Mouse (Mus musculus): ENCODE results near the gene Trappc6a. TPM values are rescaled to one million over a fixed set of nuclear protein-coding genes. Genes with fewer than 3 reads are reported as not detected.

Gene Trappc6a
- polyA plus RNA-seq, 1 experiment, result 54.4 TPM

DNA sequence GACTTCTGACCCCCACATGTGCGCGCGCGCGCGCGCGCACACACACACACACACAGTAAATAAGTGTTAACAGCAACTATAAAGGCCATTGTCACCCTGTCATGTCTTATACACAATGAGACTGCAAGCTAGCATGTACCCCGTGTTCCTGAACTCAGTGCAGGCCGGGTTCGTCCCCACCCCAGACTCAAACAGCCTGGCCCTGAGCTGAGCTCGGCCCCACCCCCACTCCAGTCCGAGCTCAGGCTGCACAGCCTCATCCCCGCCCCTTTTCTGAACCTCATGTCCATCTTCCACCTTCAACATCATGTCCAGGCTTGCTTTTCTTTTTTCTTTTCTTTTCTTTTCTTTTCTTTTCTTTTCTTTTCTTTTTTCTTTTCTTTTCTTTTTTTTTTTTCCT is 37.9 kb upstream of the Trappc6a start:
- DNase-seq (ENCODE audit: low read depth in 1 of 2, low spot score in 2 of 2), result no peak
- Histone ChIP-seq H3K4me1 (ENCODE audit: control insufficient read depth, insufficient read depth, insufficient read length) (peaks cover 27% of the 10 kb centered on the region), H3K36me3 (ENCODE audit: control insufficient read depth, insufficient read depth, low read length) (no peaks in the 10 kb centered on the region), H3K27me3 (ENCODE audit: control insufficient read depth, insufficient read depth, low read length) (peaks cover 2% of the 10 kb centered on the region), H3K4me3 (ENCODE audit: extremely low read depth, insufficient read depth, insufficient read length) (no peak overlapping the region), H3K27ac (ENCODE audit: insufficient read depth, low read length) (no peak overlapping the region)
- no peak for TF ChIP-seq CTCF (IDR thresholded peaks at IDR 0.05; ENCODE audit: extremely low read depth, insufficient read depth, insufficient read length, insufficient replicate concordance)
- TF ChIP-seq POLR2A (IDR thresholded peaks at IDR 0.05; ENCODE audit: low read depth, low read length), result no peak
- WGBS, result 76% methylated on average over 14 of the region's 14 CpGs

DNA sequence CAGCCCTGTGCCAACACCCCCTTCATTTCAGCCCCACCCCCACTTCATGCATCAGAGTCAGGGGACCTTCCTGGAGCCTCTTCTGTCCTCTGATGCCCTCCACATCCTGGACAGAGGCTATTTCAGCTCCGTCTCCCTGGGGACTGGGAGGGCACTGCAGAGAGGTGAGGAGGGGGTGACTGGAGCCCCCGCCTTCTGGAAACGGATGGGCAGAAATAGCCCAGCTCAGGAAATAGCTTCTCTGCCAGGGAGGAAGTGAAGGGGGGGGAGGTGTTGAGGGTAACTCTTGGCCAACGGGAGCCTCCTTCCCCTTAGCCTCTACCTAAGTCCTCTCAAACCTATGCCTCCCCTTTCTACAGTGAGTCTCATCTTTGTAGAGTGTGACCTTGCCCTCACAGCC is 35.8 kb upstream of the Trappc6a start:
- no peaks in the 10 kb centered on the region for H3K36me3 ChIP-seq (ENCODE audit: control insufficient read depth, insufficient read depth, low read length)
- H3K27me3 ChIP-seq (ENCODE audit: control insufficient read depth, insufficient read depth, low read length), result peaks cover 2% of the 10 kb centered on the region
- H3K27ac ChIP-seq (ENCODE audit: insufficient read depth, low read length), result peak overlapping the region; percentile 18; the same call in 1 of the 2 replicates
- DNase-seq (ENCODE audit: low read depth in 1 of 2, low spot score in 2 of 2), result peak in 1 of 2 experiments; percentile 33
- TF ChIP-seq POLR2A (IDR thresholded peaks at IDR 0.05; ENCODE audit: low read depth, low read length) (no peak), CTCF (IDR thresholded peaks at IDR 0.05; ENCODE audit: extremely low read depth, insufficient read depth, insufficient read length, insufficient replicate concordance) (no peak)
- H3K4me1 ChIP-seq (ENCODE audit: control insufficient read depth, insufficient read depth, insufficient read length), result peaks cover 27% of the 10 kb centered on the region
- 0% methylated on average over 4 of the region's 4 CpGs for WGBS
- peak overlapping the region; percentile 0; the same call in 1 of the 2 replicates for H3K4me3 ChIP-seq (ENCODE audit: extremely low read depth, insufficient read depth, insufficient read length)

DNA sequence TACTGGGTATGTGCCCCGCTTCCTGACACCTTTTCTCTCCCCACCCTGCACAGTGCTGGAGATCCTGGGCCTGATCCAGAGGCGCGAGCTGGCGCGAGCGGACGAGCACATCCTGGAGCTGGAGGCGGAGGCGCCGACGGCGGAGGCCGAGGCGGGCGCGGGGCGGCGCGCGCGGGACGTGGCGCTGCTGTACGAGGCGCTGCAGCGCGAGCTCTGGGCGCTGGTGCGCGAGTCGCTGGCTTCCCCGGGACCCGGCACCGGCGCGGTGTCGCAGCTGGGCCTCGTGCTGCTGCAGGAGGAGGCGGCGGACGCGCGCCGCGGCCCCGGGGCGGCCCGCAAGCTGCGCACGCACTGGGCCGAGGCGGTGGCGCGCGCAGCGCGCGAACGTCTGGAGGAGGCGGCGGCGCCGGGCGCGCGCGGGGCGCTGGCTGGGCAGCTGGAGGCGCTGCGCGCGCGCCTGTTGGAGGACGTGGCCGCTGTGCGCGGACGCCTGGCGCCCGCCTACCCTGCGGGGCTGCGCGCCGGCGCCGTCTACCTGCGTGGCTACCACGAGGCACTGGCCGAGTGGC is 34.2 kb upstream of the Trappc6a start:
- peak overlapping the region; percentile 54 for H3K4me3 ChIP-seq (ENCODE audit: extremely low read depth, insufficient read depth, insufficient read length)
- H3K4me1 ChIP-seq (ENCODE audit: control insufficient read depth, insufficient read depth, insufficient read length), result peaks cover 27% of the 10 kb centered on the region
- peak overlapping the region; percentile 40; the same call in 1 of the 2 replicates for H3K27ac ChIP-seq (ENCODE audit: insufficient read depth, low read length)
- no peak for TF ChIP-seq CTCF (IDR thresholded peaks at IDR 0.05; ENCODE audit: extremely low read depth, insufficient read depth, insufficient read length, insufficient replicate concordance)
- TF ChIP-seq POLR2A (IDR thresholded peaks at IDR 0.05; ENCODE audit: low read depth, low read length), result no peak
- 7% methylated on average over 76 of the region's 89 CpGs for WGBS
- H3K36me3 ChIP-seq (ENCODE audit: control insufficient read depth, insufficient read depth, low read length), result no peaks in the 10 kb centered on the region
- peak in 1 of 2 experiments; percentile 32 for DNase-seq (ENCODE audit: low read depth in 1 of 2, low spot score in 2 of 2)
- peaks cover 2% of the 10 kb centered on the region for H3K27me3 ChIP-seq (ENCODE audit: control insufficient read depth, insufficient read depth, low read length)

DNA sequence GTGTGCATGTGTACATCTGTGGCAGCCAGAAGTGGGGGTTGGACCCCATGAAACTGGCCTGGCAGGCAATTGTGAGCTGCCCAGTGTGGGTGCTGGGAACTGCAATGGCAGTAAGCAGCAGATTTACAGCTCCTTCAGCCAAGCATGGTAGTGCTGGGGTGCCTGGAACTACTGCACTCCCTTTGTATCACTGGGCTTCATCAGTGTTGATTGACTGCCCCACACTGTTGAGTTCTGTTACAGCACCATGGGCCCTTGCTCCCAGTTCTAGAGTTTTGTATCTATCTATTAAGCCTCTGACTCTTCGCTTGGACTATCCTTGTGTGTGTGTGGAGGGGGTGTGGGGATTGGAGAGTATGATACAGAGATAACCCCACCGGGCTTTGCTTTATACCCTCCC is 31.1 kb upstream of the Trappc6a start:
- Histone ChIP-seq H3K27ac (ENCODE audit: insufficient read depth, low read length) (no peak overlapping the region), H3K36me3 (ENCODE audit: control insufficient read depth, insufficient read depth, low read length) (no peaks in the 10 kb centered on the region), H3K4me1 (ENCODE audit: control insufficient read depth, insufficient read depth, insufficient read length) (peaks cover 21% of the 10 kb centered on the region), H3K4me3 (ENCODE audit: extremely low read depth, insufficient read depth, insufficient read length) (no peak overlapping the region), H3K27me3 (ENCODE audit: control insufficient read depth, insufficient read depth, low read length) (peaks cover 2% of the 10 kb centered on the region)
- TF ChIP-seq POLR2A (IDR thresholded peaks at IDR 0.05; ENCODE audit: low read depth, low read length) (no peak), CTCF (IDR thresholded peaks at IDR 0.05; ENCODE audit: extremely low read depth, insufficient read depth, insufficient read length, insufficient replicate concordance) (peak; percentile 2; the same call in 1 of the 2 replicates)
- WGBS, result 69% methylated on average over 2 of the region's 2 CpGs
- no peak for DNase-seq (ENCODE audit: low read depth in 1 of 2, low spot score in 2 of 2)

DNA sequence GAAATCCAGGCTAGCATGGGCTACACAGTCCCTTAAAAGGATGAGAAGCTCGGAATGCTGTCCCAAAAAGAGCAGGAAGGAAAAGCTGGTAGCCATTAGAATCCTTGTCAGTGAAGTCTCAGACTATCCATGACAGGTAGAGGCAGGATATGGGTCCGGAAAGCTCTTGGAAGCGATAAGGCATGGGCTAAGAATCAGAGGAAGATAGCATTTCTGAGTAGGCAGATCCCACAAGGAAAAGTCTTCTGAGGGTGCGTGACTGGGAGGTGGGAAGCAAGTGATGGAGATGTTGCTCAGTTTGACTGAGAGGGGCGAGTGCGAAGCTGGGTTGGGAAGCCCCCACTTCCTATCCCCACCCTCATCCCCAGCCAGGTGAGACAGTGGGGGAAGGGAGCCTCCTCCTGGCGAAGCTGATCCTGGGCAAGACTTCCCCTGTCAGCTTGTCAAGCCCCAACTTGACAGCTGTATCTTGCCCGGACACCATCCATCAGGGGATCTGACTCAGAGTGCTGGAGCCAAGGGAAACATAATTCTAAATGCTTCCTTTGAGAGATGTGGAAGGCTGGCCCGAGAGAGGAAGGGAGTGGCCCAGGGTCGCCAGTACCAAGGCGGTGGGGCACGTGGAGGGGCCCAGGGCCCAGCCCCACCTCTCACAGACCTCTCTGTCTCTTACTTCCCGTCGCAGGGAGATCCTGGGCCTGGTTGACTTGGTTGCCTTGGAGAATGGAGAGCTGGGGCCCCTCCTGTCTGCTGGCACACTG is 30.4 kb upstream of the Trappc6a start:
- Histone ChIP-seq H3K27ac (ENCODE audit: insufficient read depth, low read length) (no peak overlapping the region), H3K36me3 (ENCODE audit: control insufficient read depth, insufficient read depth, low read length) (no peaks in the 10 kb centered on the region), H3K27me3 (ENCODE audit: control insufficient read depth, insufficient read depth, low read length) (peaks cover 2% of the 10 kb centered on the region), H3K4me3 (ENCODE audit: extremely low read depth, insufficient read depth, insufficient read length) (no peak overlapping the region), H3K4me1 (ENCODE audit: control insufficient read depth, insufficient read depth, insufficient read length) (peaks cover 14% of the 10 kb centered on the region)
- 56% methylated on average over 14 of the region's 14 CpGs for WGBS
- no peak for DNase-seq (ENCODE audit: low read depth in 1 of 2, low spot score in 2 of 2)
- TF ChIP-seq POLR2A (IDR thresholded peaks at IDR 0.05; ENCODE audit: low read depth, low read length) (no peak), CTCF (IDR thresholded peaks at IDR 0.05; ENCODE audit: extremely low read depth, insufficient read depth, insufficient read length, insufficient replicate concordance) (no peak)

DNA sequence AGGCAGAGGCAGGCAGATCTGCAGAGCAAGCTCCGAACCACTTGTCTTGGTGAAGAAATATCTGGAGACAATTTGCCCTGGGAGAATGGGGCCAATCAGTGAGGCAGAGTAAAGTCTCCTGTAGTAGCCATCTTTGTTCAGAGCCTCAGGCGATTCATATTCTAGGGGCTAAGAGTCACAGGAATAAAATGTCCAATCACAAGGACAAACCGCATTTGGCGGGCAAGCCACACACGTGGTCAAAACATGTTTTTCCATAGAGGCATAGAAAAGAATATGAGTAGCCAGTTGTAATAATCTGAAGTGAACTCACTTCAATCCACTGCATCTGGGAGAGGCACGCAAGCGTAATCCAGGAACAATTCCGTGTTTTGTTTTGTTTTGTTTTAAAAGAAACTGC is 24.9 kb upstream of the Trappc6a start:
- no peak for DNase-seq (ENCODE audit: low read depth in 1 of 2, low spot score in 2 of 2)
- H3K36me3 ChIP-seq (ENCODE audit: control insufficient read depth, insufficient read depth, low read length), result no peaks in the 10 kb centered on the region
- no peaks in the 10 kb centered on the region for H3K27me3 ChIP-seq (ENCODE audit: control insufficient read depth, insufficient read depth, low read length)
- WGBS, result 92% methylated on average over 8 of the region's 8 CpGs
- H3K4me3 ChIP-seq (ENCODE audit: extremely low read depth, insufficient read depth, insufficient read length), result no peak overlapping the region
- H3K4me1 ChIP-seq (ENCODE audit: control insufficient read depth, insufficient read depth, insufficient read length), result no peaks in the 10 kb centered on the region
- no peak overlapping the region for H3K27ac ChIP-seq (ENCODE audit: insufficient read depth, low read length)
- TF ChIP-seq POLR2A (IDR thresholded peaks at IDR 0.05; ENCODE audit: low read depth, low read length) (no peak), CTCF (IDR thresholded peaks at IDR 0.05; ENCODE audit: extremely low read depth, insufficient read depth, insufficient read length, insufficient replicate concordance) (no peak)

DNA sequence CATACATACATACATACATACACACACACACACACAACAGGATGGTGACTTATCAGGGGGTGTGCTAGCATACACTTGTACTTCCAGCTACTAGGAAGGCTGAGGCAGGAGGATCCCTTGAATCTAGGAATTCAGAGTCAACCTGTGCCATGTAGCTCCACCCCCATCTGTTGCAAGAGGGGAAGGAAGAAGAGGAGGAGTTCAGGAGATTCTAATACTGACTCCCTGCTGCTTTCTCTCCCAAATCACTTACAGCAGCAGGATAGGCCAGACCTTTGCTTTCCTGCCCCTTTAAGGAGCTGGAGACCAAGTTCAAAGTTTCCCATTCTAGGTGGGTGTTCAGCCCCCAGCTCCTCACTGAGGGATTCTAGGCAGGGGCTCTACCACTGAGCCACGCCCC is 22.7 kb upstream of the Trappc6a start:
- no peak for DNase-seq (ENCODE audit: low read depth in 1 of 2, low spot score in 2 of 2)
- WGBS, result 71% methylated on average over 1 of the region's 1 CpGs
- TF ChIP-seq POLR2A (IDR thresholded peaks at IDR 0.05; ENCODE audit: low read depth, low read length) (no peak), CTCF (IDR thresholded peaks at IDR 0.05; ENCODE audit: extremely low read depth, insufficient read depth, insufficient read length, insufficient replicate concordance) (no peak)
- Histone ChIP-seq H3K27ac (ENCODE audit: insufficient read depth, low read length) (no peak overlapping the region), H3K27me3 (ENCODE audit: control insufficient read depth, insufficient read depth, low read length) (no peaks in the 10 kb centered on the region), H3K4me1 (ENCODE audit: control insufficient read depth, insufficient read depth, insufficient read length) (no peaks in the 10 kb centered on the region), H3K36me3 (ENCODE audit: control insufficient read depth, insufficient read depth, low read length) (no peaks in the 10 kb centered on the region), H3K4me3 (ENCODE audit: extremely low read depth, insufficient read depth, insufficient read length) (no peak overlapping the region)
